Mouse (Mus musculus) gastrocnemius, postnatal 4 days (tissue): ENCODE measurements around the gene Rwdd2a. TPM values are rescaled to one million over a fixed set of nuclear protein-coding genes. Genes with fewer than 3 reads are reported as not detected.

ENCODE experiments used
- DNase-seq, 2 experiments: peaks; one replicate each; pipeline ENCODE4 v3.0.0; 2021 to 2022; ENCODE audit warnings: low spot score in 2 of 2, mixed read lengths in 2 of 2
- long read RNA-seq, 2 experiments: library from polyadenylated mRNA; stranded (forward); transcript quantifications; one replicate each; pipeline ENCODE4 v2.0.0; 2021
- total RNA-seq, 2 experiments: library from RNA; stranded (reverse); gene quantifications; 2 replicates each; pipeline ENCODE4 v1.2.3; 2021

Gene Rwdd2a
- under 1 TPM; 0.47 to 0.52 TPM for total RNA-seq
- long read RNA-seq, experiment 1: 0 reads
- long read RNA-seq, experiment 2, partial matches to known transcripts: 0 of 1 reads
- long read RNA-seq, experiment 2, other reads (novel, unspliced or antisense): 0 of 1 reads

- DNase-seq: peak; percentile 94 to 98
These were observed at the start of gene Rwdd2a, which contains the start of gene Pgm3 for GRCm38 (mm10) chr9:86571540-86572135. Gene Rwdd2a, plus strand, starts transcription at chr9:86571991. Gene Pgm3, minus strand, starts transcription at chr9:86571842.

GRCm38 (mm10) chr9:86522335-86522734 is 49.5 kb upstream of the Rwdd2a start:
- DNase-seq: no peak

- DNase-seq: no peak
These were observed 46.2 kb upstream of the Rwdd2a start for GRCm38 (mm10) chr9:86525600-86525999.

- no peak for DNase-seq
These were observed 37.7 kb upstream of the Rwdd2a start for GRCm38 (mm10) chr9:86534071-86534470.

GRCm38 (mm10) chr9:86543451-86543850 is 28.3 kb upstream of the Rwdd2a start:
- DNase-seq: no peak

- DNase-seq: no peak
These were observed 27.2 kb upstream of the Rwdd2a start for GRCm38 (mm10) chr9:86544559-86544958.

GRCm38 (mm10) chr9:86549637-86550162 is 22.1 kb upstream of the Rwdd2a start:
- no peak for DNase-seq

GRCm38 (mm10) chr9:86550717-86551116 is 21.1 kb upstream of the Rwdd2a start:
- no peak for DNase-seq

- DNase-seq: no peak
These were observed 17.9 kb upstream of the Rwdd2a start for GRCm38 (mm10) chr9:86553886-86554285.

GRCm38 (mm10) chr9:86554641-86555040 is 17.1 kb upstream of the Rwdd2a start:
- DNase-seq: no peak

- DNase-seq: no peak
These were observed 11.2 kb upstream of the Rwdd2a start for GRCm38 (mm10) chr9:86560543-86560942.

GRCm38 (mm10) chr9:86569314-86569910 is 2.4 kb upstream of the Rwdd2a start:
- no peak for DNase-seq

- DNase-seq: no peak
These were observed 1.4 kb upstream of the Rwdd2a start for GRCm38 (mm10) chr9:86570261-86570890.

GRCm38 (mm10) chr9:86570946-86571345 is 845 bp upstream of the Rwdd2a start:
- DNase-seq: no peak

- no peak for DNase-seq
These were observed 405 bp downstream of the Rwdd2a start for GRCm38 (mm10) chr9:86572196-86572595.

- DNase-seq: peak; percentile 34 to 76
These were observed 973 bp downstream of the Rwdd2a start for GRCm38 (mm10) chr9:86572636-86573291.

GRCm38 (mm10) chr9:86573616-86574303 is 2.0 kb downstream of the Rwdd2a start:
- DNase-seq: no peak

- no peak for DNase-seq
These were observed 3.4 kb downstream of the Rwdd2a start for GRCm38 (mm10) chr9:86575178-86575577.

- no peak for DNase-seq
These were observed 7.9 kb downstream of the Rwdd2a start for GRCm38 (mm10) chr9:86579657-86580056.

- peak; percentile 26 to 47 for DNase-seq
These were observed 11.9 kb downstream of the Rwdd2a start for GRCm38 (mm10) chr9:86583740-86584139.
